Mouse (Mus musculus): Measurements from ENCODE around the gene Sirt1.
"Not testable (repeated sequence)": the region's sequence is repeated elsewhere in the genome, so short reads cannot be mapped to it uniquely, and the experiment has no call there.

Gene Sirt1

DNA sequence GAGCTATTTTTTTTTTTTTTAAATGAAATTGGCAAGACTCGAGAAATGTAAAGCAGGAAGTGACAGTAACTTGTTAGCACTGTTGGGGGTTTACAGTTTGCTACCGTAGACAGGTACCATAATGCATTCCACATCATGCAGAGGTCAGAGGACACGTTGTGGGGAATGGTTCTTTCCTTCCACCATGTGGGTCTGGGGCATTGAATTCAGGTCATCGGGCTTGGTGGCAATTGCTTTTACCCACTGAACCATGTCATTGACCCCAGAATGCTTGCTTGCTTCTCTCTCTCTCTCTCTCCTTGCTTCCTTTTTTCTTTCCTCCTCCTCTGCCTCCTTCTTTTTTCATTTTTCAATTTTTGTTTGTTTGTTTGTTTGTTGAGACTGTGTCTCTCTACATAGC, 7.4 kb upstream of the Sirt1 start:
- no peak for DNase-seq (ENCODE audit: low spot score in 2 of 2)

DNA sequence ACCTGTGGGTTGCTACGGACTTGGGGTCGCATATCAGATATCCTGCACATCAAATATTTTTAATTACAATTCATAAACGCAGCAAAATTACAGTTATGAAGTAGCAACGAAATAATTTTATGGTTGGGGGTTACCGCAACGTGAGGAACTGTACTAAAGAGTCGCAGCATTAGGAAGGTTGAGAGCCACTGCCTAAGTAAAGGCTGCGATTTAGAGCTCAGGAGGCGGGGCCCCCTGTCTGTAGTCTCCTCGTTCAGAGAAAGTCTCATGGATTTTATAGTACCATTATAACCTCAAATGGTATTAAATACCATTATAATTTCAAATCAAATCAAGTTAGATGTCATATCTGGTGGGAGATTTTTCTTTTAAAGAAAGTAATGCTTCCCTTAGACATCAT, 5.5 kb upstream of the Sirt1 start:
- DNase-seq (ENCODE audit: low spot score in 2 of 2), result no peak

DNA sequence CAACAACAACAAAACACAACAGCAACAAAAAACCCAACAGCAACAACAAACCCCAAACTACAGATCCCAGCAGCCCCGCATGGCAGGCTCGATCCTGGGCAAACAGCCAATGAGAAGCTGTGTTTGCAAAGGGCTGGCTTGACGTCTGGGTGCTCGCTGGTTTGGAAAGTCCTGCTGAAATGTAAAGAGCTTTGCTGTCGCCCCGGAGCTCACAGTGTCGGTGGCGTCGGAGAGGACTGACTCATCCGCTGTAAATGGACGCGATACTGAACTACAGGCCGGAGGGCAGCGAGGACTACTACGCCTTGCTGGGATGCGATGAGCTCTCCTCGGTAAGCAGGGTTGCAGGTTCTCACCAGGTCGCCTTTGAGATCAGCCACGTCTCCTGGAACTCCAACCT, 4.9 kb upstream of the Sirt1 start:
- peak; percentile 78 to 81 for DNase-seq (ENCODE audit: low spot score in 2 of 2)

DNA sequence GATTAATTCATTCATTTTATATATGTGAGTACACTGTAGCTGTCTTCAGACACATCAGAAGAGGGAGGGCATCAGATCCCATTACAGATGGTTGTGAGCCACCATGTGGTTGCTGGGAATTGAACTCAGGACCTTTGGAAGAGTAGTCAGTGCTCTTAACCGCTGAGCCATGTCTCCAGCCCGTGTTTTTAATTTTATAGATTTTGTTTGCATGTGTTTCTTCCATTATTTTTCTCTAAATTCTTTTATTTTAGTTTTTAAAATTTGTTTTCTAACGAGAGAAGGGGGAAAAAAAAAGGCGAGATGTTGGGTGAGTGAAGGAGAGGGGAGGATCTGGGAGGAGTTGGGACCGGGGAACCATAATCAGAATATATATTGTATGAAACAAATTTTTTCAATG, 4.4 kb upstream of the Sirt1 start:
- DNase-seq (ENCODE audit: low spot score in 2 of 2), result not testable (repeated sequence)

DNA sequence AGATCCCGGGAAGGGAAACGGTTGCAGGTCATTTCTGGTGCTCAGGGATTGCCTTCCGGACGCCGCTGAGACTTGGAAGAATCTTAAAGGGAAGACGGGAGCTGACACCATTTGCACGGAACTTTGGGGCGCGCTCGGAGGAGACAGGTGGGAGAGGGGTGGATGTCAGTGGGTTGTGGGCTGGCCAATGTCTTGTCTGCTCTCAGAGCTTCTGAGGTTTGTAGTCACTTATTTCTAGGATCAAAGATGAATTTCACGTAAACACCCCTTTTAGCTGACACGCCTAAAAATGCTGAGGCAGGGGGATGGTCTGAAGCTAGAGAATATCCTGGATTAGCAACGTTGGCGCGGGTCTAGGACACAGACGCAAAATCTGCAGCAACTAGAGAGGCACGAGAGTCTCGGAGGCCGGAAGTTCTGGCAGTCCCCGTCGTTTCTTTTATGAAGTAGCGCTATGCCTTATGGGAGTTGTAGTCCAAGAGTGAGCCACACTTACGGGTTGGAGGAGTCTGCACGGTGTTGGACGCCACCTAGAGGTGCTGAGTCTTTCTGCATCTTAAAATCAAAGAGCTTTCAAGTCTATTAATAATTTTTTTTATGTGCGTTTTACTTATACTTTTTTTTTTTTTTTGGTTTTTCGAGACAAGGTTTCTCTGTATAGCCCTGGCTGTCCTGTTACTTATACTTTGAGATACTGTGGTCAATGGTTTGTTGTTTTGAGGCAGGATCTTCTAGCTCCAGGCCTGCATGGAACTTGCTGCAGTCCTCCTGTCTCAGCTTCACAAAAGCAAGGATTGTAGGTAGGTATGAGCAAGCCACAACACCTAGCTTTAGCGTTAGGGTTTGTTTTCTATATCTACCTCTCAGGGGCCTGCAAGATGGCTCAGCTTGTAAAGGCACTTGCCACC, 1.1 kb upstream of the Sirt1 start, which contains the start of gene Dnajc12:
TSS of gene Dnajc12 (plus strand) at position 72 of the 908 bp plus-strand sequence.
- peak; percentile 84 to 90 for DNase-seq (ENCODE audit: low spot score in 2 of 2)

DNA sequence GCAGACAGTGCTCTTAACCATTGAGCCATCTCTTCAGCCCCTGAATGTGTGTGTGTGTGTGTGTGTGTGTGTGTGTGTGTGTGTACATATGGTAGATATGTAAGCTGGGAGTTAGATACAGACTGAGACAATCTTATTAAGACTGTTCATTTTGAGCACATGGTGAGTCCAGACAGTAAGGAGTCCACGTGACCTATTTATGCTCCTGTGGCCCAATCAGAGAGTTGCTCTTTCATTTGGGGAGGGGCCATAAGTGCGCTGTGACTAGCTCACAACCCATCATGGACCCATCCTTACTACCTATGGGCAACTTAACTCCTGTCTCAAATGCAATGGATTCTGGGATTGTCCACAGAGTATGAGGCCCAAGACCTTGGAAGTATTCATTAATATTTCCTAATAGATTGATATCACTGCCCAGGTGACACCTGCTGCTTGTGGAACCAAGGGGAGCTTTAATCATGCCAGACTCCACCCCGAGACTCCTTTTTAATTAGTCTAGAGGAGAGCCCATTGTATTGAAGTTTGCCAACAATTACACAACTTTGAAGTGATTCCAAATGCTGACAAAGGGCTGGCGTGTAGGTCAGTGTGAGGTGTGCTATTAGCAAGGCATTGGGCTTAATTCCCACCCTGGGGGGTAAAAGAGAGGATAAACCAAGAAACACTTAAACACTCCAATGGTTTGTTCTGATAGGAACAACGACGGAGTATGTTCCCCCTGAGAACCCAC, 2.4 kb downstream of the Sirt1 start:
- no peak for DNase-seq (ENCODE audit: low spot score in 2 of 2)

DNA sequence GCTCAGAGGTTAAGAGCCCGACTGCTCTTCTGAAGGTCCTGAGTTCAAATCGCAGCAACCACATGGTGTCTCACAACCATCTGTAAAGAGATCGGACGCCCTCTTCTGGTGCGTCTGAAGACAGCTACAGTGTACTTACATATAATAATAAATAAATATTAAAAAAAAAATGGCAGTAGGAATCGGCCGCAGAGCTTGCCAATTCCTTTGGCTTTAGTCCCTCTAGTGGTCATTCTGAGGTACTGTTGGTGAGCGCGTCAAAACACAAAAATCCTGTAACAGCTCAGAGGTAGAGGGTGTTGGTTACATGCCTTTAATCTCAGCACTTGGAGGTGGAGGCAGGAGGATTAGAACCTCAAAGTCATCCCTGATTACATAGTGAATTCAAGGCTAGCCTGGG, 4.0 kb downstream of the Sirt1 start:
- peak; percentile 31 to 60 for DNase-seq (ENCODE audit: low spot score in 2 of 2)

DNA sequence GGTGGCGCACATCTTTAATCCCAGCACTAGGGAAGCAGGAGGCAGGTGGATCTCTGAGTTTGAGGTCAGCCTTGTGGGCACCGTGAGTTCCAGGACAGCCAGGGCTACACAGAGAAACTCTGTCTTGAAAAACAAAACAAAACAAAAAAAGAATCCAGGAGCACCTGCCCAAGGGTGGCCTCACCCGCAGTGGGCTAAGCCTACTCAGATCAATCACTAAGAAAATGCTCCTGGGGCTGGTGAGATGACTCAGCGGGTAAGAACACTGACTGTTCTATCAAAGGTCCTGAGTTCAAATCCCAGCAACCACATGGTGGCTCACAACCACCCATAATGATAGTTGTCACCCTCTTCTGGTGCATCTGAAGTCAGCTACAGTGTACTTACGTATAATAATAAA, 5.2 kb downstream of the Sirt1 start:
- DNase-seq (ENCODE audit: low spot score in 2 of 2), result no peak

DNA sequence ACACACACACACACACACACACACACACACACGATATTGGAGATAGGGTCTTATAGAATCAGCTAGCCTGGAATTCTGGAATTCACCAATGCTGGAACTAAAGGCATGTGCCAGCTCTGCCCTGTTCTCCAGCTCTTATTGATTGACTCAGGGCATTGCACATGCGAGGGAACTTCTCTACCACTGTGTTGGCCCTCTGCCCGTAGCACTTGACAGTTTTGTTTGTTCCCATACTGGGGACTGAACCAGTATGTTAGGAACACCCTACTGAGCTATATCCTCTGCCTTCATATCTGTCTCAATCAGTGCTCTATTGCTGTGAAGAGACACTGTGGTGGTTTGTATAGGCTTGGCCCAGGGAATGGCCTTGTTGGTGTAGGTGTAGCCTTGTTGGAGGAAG, 13.5 kb downstream of the Sirt1 start:
- DNase-seq (ENCODE audit: low spot score in 2 of 2), result no peak

DNA sequence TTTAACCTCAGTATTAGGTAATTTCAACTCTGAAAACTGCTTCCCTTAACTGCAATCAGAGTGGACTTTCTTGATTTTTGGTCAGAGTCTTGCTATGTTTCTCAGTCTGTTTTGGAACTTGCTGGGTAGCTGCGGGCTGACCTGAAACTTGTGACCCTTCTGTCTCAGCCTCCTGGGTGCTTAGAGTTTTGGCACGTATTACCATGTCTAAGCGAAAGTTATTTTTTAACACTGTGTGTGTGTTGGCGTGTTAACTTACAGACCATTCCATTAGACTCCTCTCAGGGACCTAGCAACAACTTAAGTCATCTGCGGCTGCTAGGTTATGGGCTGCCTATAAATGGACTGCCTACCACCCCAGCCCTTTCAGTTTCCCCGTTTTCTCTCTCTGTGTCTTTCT, 14.1 kb downstream of the Sirt1 start:
- DNase-seq (ENCODE audit: low spot score in 2 of 2), result no peak

DNA sequence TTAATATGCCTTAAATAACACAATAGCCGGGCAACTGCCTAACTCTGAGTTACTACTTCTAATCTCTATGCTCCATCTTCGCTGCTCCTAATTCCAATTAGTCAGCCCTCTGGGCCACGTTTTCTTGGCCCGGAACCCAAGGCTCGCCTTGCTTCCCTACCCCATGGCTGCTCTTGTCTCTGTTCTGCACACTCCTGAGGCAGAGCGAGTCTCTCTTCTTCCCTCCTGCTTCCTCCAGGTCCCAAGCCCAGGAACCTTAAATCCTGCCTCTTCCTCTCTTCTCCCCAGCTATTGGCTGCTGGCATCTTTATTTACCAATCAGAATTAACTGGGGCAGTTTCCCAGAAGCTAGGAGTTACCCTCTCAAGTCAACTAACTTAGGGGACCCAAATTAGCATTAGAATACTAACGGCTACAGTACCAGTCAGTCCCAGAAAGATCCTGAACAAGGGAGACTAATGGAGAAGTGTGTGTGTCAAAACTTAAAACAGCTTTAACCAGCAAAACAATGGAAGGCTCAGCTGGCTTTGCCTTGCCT, 15.5 kb downstream of the Sirt1 start:
- DNase-seq (ENCODE audit: low spot score in 2 of 2), result no peak

DNA sequence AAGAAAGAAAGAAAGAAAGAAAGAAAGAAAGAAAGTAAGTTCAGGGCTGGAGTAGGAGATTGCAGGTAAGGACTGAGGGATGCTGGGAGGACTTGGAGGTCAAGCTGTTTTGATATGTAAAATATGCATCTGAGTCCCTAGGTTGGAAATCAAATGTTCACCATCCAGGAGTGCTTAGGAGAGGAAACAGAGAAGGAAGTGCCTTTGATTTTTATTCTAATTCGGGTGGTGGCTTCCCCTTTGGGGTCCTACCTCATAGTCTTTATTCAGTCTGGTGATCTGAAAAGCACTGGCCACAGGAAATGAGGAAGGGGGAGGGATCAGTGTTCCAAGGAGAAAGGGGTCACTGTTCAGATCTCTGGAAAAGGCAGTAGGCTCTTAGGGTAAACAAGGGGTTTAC, 21.0 kb downstream of the Sirt1 start:
- no peak for DNase-seq (ENCODE audit: low spot score in 2 of 2)

DNA sequence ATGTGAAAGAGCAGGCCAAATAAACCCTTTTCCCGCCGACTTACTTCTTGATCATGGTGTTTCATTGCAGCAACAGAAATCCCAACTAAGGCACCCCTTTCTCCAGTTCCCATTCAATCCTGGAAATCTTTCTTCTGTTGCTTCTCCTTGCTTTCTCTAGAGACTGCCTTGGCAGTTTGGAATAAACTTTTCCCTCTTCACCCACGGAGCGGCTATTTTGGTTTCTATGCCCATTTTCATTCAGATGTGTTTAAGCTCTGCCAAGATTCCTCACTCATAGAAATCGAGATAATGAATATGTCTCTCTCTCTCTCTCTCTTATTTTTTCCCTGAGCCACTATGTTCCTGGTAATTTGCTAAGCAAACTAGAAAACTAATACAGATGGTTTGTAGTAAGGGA, 29.4 kb downstream of the Sirt1 start:
- no peak for DNase-seq (ENCODE audit: low spot score in 2 of 2)

DNA sequence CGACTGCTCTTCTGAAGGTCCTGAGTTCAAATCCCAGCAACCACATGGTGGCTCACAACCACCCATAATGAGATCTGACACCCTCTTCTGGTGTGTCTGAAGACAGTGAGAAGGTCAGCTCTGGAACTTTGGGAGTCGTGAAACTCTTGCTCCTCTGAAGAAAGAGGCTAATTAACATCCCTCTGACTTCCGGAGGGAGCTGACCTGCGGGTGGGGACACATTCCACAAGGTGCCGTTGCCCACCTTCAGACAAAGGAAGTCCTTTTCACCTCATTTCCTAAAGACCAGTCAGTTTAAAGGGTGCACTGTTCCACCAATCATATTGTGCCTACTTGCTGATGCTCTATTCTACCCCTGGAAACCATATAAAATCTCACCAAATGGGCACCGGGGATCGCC, 30.4 kb downstream of the Sirt1 start:
- DNase-seq (ENCODE audit: low spot score in 2 of 2), result not testable (repeated sequence)

DNA sequence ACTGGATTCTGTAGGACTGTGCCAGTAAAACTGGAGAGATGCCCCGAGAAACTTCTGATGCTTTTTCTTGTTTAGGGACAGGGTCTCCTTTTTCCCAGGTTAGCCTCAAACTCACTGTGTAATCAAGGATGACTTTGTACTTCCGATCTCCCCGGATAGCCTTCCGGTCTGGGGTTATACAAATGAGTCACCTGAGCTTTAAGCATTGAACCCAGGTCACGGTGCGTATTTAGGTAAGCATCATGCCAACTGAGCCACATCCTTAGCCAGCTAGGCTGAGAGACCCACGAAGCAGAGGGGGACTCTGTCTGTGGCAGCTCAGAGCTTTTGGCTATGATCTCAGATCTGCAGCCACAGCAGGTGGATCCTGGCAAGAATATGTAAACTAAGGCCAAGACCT, 30.8 kb downstream of the Sirt1 start:
- no peak for DNase-seq (ENCODE audit: low spot score in 2 of 2)

DNA sequence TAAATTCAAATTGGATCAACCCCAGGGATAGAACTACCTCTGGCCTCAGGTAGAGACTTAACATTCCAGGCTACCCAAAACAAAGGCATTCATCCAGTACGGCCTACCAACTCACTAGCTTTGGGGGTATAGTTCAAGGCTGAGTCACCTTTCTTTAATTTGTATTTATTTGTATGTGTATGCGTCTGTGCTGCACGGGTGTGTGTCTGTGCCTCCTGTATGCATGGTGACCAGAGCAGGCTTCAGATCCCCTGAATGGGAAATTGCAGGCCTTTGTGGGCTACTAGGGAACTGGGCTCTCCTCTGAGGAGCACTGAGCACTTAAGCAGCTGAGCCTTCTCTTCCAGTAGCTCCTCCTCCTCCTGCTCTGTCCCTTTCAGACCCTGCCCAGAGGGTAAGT, 33.2 kb downstream of the Sirt1 start:
- DNase-seq (ENCODE audit: low spot score in 2 of 2), result no peak

DNA sequence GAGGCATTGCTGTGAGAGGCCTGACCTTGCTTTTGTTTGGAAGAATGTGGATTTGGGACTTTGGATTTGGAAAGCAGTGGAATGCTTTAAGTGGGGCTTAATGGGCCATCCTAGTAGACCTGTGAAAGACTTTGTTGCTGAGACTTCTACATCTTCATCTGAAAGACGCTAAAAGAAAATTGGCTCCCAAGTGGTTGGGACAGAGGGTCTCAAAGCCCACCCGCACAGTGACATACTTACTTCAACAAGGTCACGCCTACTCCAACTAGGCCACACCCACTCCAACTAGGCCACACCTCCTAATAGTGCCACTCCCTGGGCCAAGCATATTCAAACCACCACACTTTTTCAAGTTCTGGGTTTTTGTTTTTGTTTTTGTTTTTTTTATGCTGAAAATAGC, 36.8 kb downstream of the Sirt1 start:
- DNase-seq (ENCODE audit: low spot score in 2 of 2), result no peak

DNA sequence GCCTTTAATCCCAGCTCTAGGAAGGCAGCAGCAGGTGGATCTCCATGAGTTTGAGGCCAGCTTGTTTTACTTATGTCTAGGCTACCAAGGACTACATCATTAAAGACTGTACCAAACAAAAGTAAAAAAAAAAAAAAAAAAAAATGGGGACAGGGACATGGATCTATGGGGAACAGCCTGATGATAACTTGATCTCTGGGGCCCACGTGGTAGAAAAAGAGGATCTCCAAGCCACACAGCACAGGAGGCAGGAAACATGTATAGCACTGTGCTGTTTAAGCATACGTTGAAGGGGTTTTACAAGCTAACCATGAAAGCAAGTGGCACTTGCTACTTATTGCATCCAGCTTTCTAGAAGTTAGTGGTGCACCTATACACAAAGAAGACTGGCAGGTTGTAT, 40.2 kb downstream of the Sirt1 start:
- DNase-seq (ENCODE audit: low spot score in 2 of 2), result no peak

DNA sequence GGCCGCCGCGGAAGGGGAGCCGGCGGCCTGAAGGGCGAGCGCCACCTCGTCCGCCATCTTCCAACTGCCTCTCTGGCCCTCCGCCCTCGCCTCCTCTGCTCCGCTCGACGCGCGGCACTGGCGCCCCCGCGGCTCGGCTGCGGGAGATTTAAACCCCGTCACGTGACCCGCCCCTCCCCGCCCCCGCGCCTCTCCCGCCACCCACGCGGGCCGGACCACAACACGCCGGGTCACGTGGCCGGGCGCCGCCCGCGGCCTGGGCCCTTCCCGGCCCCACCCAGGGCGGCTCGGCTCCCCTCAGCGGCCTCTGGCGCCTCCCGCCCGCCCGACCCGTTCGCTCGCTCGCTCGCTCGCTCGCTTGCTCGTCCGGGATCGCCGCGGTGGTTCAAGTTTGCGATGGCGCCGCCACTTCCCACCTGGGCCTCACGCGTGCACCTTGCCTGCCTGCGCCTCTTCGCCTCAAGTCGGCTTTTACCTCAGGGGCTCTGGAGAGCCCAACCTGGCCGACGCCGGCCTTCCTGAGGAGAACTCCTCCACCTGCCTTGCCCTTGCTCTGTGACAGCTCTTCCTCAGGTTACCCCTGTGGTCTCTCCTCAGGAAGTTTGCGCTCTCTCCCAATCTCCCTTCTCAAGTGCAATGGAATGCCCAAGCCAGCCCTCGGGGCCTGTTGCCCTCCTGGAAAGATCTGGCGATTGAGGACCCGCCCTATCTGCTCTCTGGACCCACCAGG, 42.4 kb downstream of the Sirt1 start:
- peak; percentile 91 to 92 for DNase-seq (ENCODE audit: low spot score in 2 of 2)

DNA sequence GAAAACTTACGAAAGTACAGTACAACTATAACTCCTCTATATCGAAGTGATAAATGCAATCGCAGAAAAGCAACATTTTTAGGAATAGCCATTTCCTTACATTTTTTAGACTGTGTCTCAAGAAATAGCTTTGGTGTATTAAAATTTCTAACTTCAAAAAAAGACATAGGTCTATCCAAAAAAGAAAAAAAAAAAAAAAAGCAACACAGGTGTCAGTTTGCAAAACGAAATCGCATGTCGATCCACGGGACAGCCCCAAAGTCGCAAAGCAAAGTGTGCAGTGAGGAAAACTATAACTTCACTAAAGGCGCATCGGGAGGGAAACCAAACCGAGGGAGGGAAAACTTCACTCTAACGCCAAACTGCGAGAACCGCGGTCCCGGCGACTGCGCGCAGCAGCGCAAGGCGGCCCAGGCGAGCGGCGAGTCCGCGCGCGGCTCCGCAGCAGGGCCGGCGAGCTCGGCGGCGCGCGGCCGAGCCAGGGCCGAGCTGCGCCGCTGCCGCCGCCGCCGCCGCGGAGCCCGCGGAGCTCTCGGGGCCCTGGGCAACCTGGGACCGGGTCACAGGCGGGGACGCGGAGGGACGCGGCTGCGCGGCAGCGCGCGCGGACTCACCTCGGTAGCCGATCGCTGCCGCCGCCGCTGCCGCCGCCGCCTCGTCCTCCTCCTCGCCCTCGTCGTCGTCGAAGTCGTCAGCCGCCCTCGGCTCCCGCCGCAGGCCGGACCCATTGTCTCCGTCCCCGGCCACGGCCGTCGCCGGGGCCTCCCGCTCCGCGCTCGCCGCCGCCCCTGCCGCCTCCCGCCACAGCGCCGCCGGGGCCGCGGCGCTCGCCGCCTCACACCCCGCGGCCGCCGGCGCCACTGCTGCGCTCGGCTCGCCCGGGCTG, 43.3 kb downstream of the Sirt1 start:
- peak; percentile 53 to 64 for DNase-seq (ENCODE audit: low spot score in 2 of 2)

DNA sequence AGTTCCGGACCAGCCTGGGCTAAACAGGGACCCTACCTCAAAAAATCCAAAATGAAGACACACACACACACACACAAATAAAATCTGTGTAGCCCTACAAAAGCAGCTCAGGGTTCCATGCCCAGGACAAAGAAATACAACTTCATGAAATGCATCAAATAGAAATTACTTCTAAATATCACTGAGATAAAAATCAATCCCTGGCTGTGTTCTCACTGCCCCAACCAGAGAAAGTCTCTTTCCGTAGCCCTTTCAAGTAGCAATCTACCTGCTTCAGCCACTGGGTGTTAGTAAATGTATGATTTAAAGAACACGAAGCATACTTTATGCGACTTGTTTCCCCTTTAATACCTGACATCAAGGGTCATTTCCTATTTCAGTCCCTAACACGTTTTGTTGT, 44.2 kb downstream of the Sirt1 start:
- DNase-seq (ENCODE audit: low spot score in 2 of 2), result no peak
